Mouse (Mus musculus): ENCODE measurements around the gene Gm17455. TPM values are rescaled to one million over a fixed set of nuclear protein-coding genes. Genes with fewer than 3 reads are reported as not detected.

The Gm17455 gene
- total RNA-seq, 1 experiment: 0.31 TPM

DNA sequence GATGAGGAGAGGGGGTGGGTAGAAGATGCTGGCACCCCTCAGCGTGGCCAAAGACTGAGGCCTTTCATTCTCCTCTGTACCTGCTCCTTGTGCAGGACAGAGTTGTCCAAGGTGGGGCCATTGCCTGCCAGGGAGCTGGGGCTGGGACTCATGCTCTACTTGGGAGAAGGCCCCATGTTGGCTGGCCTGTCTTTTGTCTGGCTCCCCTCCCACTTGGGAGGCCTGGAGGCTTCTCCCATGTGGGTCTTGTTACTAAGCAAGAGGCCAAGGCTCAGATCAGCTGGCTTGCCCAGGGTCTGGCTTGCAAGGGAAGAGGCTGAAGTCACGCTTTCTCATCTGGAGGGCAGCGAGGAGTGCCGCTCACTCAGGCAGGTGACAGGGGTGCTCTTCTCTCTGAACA lies 42.1 kb upstream of the Gm17455 start:
- Histone ChIP-seq H3K4me1 (ENCODE audit: control insufficient read depth in 2 of 2, insufficient read depth in 2 of 2, low read length in 2 of 2, poor library complexity in 1 of 2) (0 out of 4 replicates have a peak, but pooled peaks cover 0 to 2% of the 10 kb centered on the region in 2 experiments), H3K9ac (ENCODE audit: insufficient read depth, low read depth, low read length, poor library complexity, severe bottlenecking) (no peak overlapping the region), H3K9me3 (ENCODE audit: control insufficient read depth, insufficient read depth, low read depth, low read length) (no peaks in the 10 kb centered on the region), H3K27ac (ENCODE audit: insufficient read depth, low read depth, low read length, poor library complexity, severe bottlenecking) (no peak overlapping the region), H3K4me3 (ENCODE audit: insufficient read depth in 1 of 2, low read depth in 1 of 2, low read length in 2 of 2, poor library complexity in 1 of 2, severe bottlenecking in 1 of 2) (no peak overlapping the region), H3K36me3 (ENCODE audit: control insufficient read depth, insufficient read depth, low read length, poor library complexity, severe bottlenecking) (no peaks in the 10 kb centered on the region)
- in situ Hi-C loops (cut with MboI; ENCODE audit: low sequenced_read_pairs in 2 of 2, unreplicated experiment in 2 of 2): no loop called here
- no peak for TF ChIP-seq CHD2 (IDR thresholded peaks at IDR 0.05; ENCODE audit: low read depth, low read length)
- TF ChIP-seq MAFK (IDR thresholded peaks at IDR 0.05; ENCODE audit: insufficient read depth, low read depth, low read length): no peak
- no peak for TF ChIP-seq HCFC1 (IDR thresholded peaks at IDR 0.05; ENCODE audit: borderline replicate concordance, insufficient read depth, low read length)
- TF ChIP-seq ZC3H11A (IDR thresholded peaks at IDR 0.05; ENCODE audit: borderline replicate concordance, low read depth, low read length): no peak
- no peak for TF ChIP-seq ZNF384 (IDR thresholded peaks at IDR 0.05; ENCODE audit: low read depth, low read length)
- no peak for DNase-seq (ENCODE audit: low read depth, low spot score)

DNA sequence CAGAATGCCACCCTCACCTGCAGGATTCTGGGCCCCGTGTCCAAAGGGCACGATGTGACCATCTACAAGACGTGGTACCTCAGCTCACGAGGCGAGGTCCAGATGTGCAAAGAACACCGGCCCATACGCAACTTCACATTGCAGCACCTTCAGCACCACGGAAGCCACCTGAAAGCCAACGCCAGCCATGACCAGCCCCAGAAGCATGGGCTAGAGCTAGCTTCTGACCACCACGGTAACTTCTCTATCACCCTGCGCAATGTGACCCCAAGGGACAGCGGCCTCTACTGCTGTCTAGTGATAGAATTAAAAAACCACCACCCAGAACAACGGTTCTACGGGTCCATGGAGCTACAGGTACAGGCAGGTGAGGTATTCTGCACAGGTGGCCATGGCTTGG lies 41.6 kb upstream of the Gm17455 start:
- TF ChIP-seq HCFC1 (IDR thresholded peaks at IDR 0.05; ENCODE audit: borderline replicate concordance, insufficient read depth, low read length): no peak
- no peak for TF ChIP-seq ZC3H11A (IDR thresholded peaks at IDR 0.05; ENCODE audit: borderline replicate concordance, low read depth, low read length)
- no peak for TF ChIP-seq CHD2 (IDR thresholded peaks at IDR 0.05; ENCODE audit: low read depth, low read length)
- TF ChIP-seq ZNF384 (IDR thresholded peaks at IDR 0.05; ENCODE audit: low read depth, low read length): no peak
- TF ChIP-seq MAFK (IDR thresholded peaks at IDR 0.05; ENCODE audit: insufficient read depth, low read depth, low read length): no peak
- H3K27ac ChIP-seq (ENCODE audit: insufficient read depth, low read depth, low read length, poor library complexity, severe bottlenecking): no peak overlapping the region
- no peaks in the 10 kb centered on the region for H3K36me3 ChIP-seq (ENCODE audit: control insufficient read depth, insufficient read depth, low read length, poor library complexity, severe bottlenecking)
- in situ Hi-C loops (cut with MboI; ENCODE audit: low sequenced_read_pairs in 2 of 2, unreplicated experiment in 2 of 2): no loop called here
- H3K4me3 ChIP-seq (ENCODE audit: insufficient read depth in 1 of 2, low read depth in 1 of 2, low read length in 2 of 2, poor library complexity in 1 of 2, severe bottlenecking in 1 of 2): no peak overlapping the region
- 0 out of 4 replicates have a peak, but pooled peaks cover 0 to 2% of the 10 kb centered on the region in 2 experiments for H3K4me1 ChIP-seq (ENCODE audit: control insufficient read depth in 2 of 2, insufficient read depth in 2 of 2, low read length in 2 of 2, poor library complexity in 1 of 2)
- no peaks in the 10 kb centered on the region for H3K9me3 ChIP-seq (ENCODE audit: control insufficient read depth, insufficient read depth, low read depth, low read length)
- DNase-seq (ENCODE audit: low read depth, low spot score): no peak
- no peak overlapping the region for H3K9ac ChIP-seq (ENCODE audit: insufficient read depth, low read depth, low read length, poor library complexity, severe bottlenecking)

DNA sequence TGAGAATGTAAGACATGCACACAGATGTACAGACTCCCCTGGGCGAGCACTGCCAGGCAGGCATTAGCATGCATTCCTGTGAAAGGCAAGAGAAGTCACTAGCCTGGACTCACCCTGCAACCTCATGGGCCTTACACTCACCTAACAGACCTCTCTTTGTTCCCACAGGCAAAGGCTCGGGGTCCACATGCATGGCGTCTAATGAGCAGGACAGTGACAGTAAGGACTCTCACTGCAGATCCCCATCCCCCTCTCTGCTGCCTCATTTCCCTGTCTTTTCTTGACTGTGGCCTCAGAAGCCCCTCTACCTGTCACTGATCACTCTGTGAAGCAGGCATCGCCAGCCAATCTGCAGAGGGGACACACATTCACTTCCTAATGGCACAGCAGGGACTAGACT lies 40.8 kb upstream of the Gm17455 start:
- Histone ChIP-seq H3K27ac (ENCODE audit: insufficient read depth, low read depth, low read length, poor library complexity, severe bottlenecking) (no peak overlapping the region), H3K9ac (ENCODE audit: insufficient read depth, low read depth, low read length, poor library complexity, severe bottlenecking) (no peak overlapping the region), H3K36me3 (ENCODE audit: control insufficient read depth, insufficient read depth, low read length, poor library complexity, severe bottlenecking) (no peaks in the 10 kb centered on the region), H3K9me3 (ENCODE audit: control insufficient read depth, insufficient read depth, low read depth, low read length) (no peaks in the 10 kb centered on the region), H3K4me1 (ENCODE audit: control insufficient read depth in 2 of 2, insufficient read depth in 2 of 2, low read length in 2 of 2, poor library complexity in 1 of 2) (no peaks in the 10 kb centered on the region), H3K4me3 (ENCODE audit: insufficient read depth in 1 of 2, low read depth in 1 of 2, low read length in 2 of 2, poor library complexity in 1 of 2, severe bottlenecking in 1 of 2) (no peak overlapping the region)
- TF ChIP-seq CHD2 (IDR thresholded peaks at IDR 0.05; ENCODE audit: low read depth, low read length) (no peak), MAFK (IDR thresholded peaks at IDR 0.05; ENCODE audit: insufficient read depth, low read depth, low read length) (no peak), ZC3H11A (IDR thresholded peaks at IDR 0.05; ENCODE audit: borderline replicate concordance, low read depth, low read length) (no peak), ZNF384 (IDR thresholded peaks at IDR 0.05; ENCODE audit: low read depth, low read length) (no peak), HCFC1 (IDR thresholded peaks at IDR 0.05; ENCODE audit: borderline replicate concordance, insufficient read depth, low read length) (no peak)
- no peak for DNase-seq (ENCODE audit: low read depth, low spot score)
- in situ Hi-C loops (cut with MboI; ENCODE audit: low sequenced_read_pairs in 2 of 2, unreplicated experiment in 2 of 2): no loop called here

DNA sequence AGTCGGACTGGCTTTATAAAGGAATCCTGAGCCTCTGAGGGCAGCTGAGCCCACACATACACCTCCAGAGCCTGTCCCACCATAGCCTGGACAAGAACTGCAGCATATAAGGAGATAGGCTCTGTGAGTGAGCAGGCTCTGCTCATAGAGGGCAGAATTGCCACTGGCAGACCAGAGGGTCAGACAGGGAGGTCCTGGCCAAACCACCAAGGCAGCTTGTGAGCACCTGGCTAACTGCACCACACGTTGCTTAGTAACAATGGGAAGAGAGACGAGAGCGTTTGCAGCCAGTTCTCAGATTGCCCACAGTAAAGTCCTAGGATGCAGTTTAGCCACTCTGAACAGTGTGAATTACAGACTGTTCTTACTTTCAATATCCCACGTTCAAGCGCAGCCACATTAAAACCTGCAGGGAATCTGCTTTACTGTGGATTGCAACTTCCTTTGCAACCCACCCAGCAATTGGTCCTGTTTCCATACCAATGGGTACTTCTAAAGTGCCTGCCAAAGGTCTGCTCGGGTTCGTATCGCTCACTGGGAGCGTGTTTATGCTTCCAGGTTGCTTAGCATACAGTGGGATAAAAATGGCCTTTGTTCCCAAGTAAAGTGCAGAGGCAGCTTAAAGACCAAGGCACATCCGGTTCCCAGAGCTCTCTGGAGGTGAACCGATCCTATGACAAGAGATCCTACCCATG lies 37.8 kb upstream of the Gm17455 start:
- Histone ChIP-seq H3K4me1 (ENCODE audit: control insufficient read depth in 2 of 2, insufficient read depth in 2 of 2, low read length in 2 of 2, poor library complexity in 1 of 2) (no peaks in the 10 kb centered on the region), H3K36me3 (ENCODE audit: control insufficient read depth, insufficient read depth, low read length, poor library complexity, severe bottlenecking) (no peaks in the 10 kb centered on the region), H3K27ac (ENCODE audit: insufficient read depth, low read depth, low read length, poor library complexity, severe bottlenecking) (no peak overlapping the region), H3K4me3 (ENCODE audit: insufficient read depth in 1 of 2, low read depth in 1 of 2, low read length in 2 of 2, poor library complexity in 1 of 2, severe bottlenecking in 1 of 2) (no peak overlapping the region), H3K9me3 (ENCODE audit: control insufficient read depth, insufficient read depth, low read depth, low read length) (no peaks in the 10 kb centered on the region), H3K9ac (ENCODE audit: insufficient read depth, low read depth, low read length, poor library complexity, severe bottlenecking) (no peak overlapping the region)
- TF ChIP-seq ZC3H11A (IDR thresholded peaks at IDR 0.05; ENCODE audit: borderline replicate concordance, low read depth, low read length): no peak
- TF ChIP-seq ZNF384 (IDR thresholded peaks at IDR 0.05; ENCODE audit: low read depth, low read length): no peak
- TF ChIP-seq MAFK (IDR thresholded peaks at IDR 0.05; ENCODE audit: insufficient read depth, low read depth, low read length): no peak
- TF ChIP-seq HCFC1 (IDR thresholded peaks at IDR 0.05; ENCODE audit: borderline replicate concordance, insufficient read depth, low read length): no peak
- TF ChIP-seq CHD2 (IDR thresholded peaks at IDR 0.05; ENCODE audit: low read depth, low read length): no peak
- in situ Hi-C loops (cut with MboI; ENCODE audit: low sequenced_read_pairs in 2 of 2, unreplicated experiment in 2 of 2): no loop called here
- DNase-seq (ENCODE audit: low read depth, low spot score): no peak
